Mouse (Mus musculus): ENCODE results near the gene Cphx3.
"Not testable (repeated sequence)": the region's sequence is repeated elsewhere in the genome, so short reads cannot be mapped to it uniquely, and the experiment has no call there.

DNA sequence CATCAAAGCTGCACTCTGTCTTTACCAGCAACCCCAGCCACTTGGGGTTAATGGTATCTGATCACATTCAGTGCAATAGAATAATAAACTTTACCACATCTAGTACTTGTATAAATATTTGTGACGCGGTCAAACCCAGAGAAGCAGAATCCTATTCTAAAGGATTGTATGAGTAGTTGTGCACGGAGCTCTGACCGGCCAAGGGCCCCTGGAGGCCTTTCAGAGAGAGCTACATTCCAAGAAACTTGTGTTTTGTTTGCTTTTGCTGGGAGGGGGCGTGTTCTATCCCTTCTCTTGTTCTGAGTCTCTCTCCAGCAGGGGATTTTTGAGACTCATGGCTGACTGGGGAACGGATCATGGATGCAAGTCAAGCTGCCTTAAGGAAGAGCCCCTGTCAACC, 92.9 kb downstream of the Cphx3 start:
- not testable (repeated sequence) for TF ChIP-seq CTCF (IDR thresholded peaks at IDR 0.05; ENCODE audit: low read depth, low read length); TAL1 (conservative IDR thresholded peaks at IDR 0.05; ENCODE audit: low read depth, low read length); GATA1 (IDR thresholded peaks at IDR 0.05; ENCODE audit: borderline replicate concordance, low read length); GATA2 (IDR thresholded peaks at IDR 0.05; ENCODE audit: borderline replicate concordance, low read depth, low read length)

Measured in G1E (cell line).